11 mouse cellular contexts compared by ENCODE assay signal in the genomic region with DNA sequence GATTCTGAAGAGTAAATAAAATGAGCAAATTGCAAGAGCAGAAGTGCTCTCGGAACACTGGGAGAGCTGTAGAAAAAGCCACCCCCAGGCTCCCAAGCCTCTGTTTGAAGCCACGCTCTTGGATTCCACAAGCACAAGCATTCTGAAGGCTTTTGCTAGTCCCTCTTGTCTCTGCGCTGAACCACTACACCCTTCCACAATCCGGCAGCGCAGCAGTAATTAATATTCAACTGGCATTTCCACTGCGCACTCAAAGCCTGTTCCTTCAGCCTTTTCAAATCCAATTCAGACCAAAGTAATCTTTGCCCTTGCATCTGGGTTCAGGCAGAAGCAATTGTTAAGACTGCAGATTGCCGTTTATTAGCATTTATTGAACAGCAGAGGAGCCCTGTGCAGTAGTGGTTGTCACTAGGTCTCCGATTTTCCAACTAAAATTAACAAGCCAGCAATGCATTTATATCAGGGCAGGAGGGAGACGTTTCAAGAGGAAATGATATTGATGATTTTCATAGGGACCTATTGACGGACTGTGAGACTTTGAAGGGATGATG.
A peak's percentile ranks its signal among the peaks of the same experiment; 100 is the strongest.
DNase-seq lines count a peak whose midpoint lies in the region; ATAC-seq and TF ChIP-seq lines count a peak whose summit lies in the region.
"Had no signal": no experiment of that assay in that cellular context is flagged by ENCODE, and none has a peak within 500 bp of the region (broad histone marks: within the 10 kb centered on the region; RNA-seq: fewer than 3 reads in every experiment).

No protein-coding gene starts in this region.

- H3K9ac ChIP-seq in hindbrain, embryonic 14.5 days, result peak overlapping the region; percentile 29; the same call in 1 of the 2 replicates
- peak overlapping the region; percentile 42; the same call in 1 of the 2 replicates for H3K9ac ChIP-seq in midbrain, embryonic 13.5 days (replicated peaks)
- no peak overlapping the region for H3K9ac ChIP-seq in heart, embryonic 11.5 days (ENCODE audit: low read depth, low read length)
- H3K9ac ChIP-seq in intestine, postnatal 0 days (ENCODE audit: low read depth, low read length), result no peak overlapping the region
- H3K9ac ChIP-seq: heart, embryonic 13.5 days; kidney, embryonic 15.5 days had no signal

- H3K4me3 ChIP-seq in hindbrain, embryonic 14.5 days (replicated peaks; ENCODE audit: low read length), result no peak overlapping the region
- H3K4me3 ChIP-seq in midbrain, embryonic 13.5 days (replicated peaks), result no peak overlapping the region
- H3K4me3 ChIP-seq in heart, embryonic 11.5 days (ENCODE audit: low read depth, low read length), result no peak overlapping the region
- H3K4me3 ChIP-seq in thymus, adult 2 months (ENCODE audit: control insufficient read depth, insufficient read depth, low read length), result no peak overlapping the region
- no peak overlapping the region for H3K4me3 ChIP-seq in intestine, postnatal 0 days (ENCODE audit: low read depth, low read length)
- H3K4me3 ChIP-seq: embryonic facial prominence, embryonic 10.5 days; heart, embryonic 13.5 days; kidney, embryonic 15.5 days had no signal

- no peaks in the 10 kb centered on the region for H3K27me3 ChIP-seq in hindbrain, embryonic 14.5 days (ENCODE audit: control insufficient read depth, insufficient read depth, low read length)
- H3K27me3 ChIP-seq in midbrain, embryonic 13.5 days, result no peaks in the 10 kb centered on the region
- H3K27me3 ChIP-seq in heart, embryonic 11.5 days (ENCODE audit: control insufficient read depth, insufficient read depth, low read length), result no peaks in the 10 kb centered on the region
- H3K27me3 ChIP-seq in thymus, adult 2 months (ENCODE audit: control insufficient read depth, insufficient read depth, low read length), result no peaks in the 10 kb centered on the region
- H3K27me3 ChIP-seq in intestine, postnatal 0 days (replicated peaks; ENCODE audit: control insufficient read depth, insufficient read depth, low read length), result no peaks in the 10 kb centered on the region
- H3K27me3 ChIP-seq: heart, embryonic 13.5 days; kidney, embryonic 15.5 days had no signal

- TF ChIP-seq POLR2A in brain, embryonic 14.5 days (IDR thresholded peaks at IDR 0.05; ENCODE audit: borderline replicate concordance, extremely low read depth, insufficient read depth, insufficient read length, poor library complexity, severe bottlenecking), result no peak
- no peak for TF ChIP-seq POLR2A in thymus, adult 2 months (IDR thresholded peaks at IDR 0.05; ENCODE audit: control insufficient read depth, extremely low read depth, insufficient read depth, low read length, poor library complexity)

- peak; percentile 71 for DNase-seq in brain, adult 2 months (ENCODE audit: low read depth, low spot score)
- peak; percentile 92 for DNase-seq in brain, embryonic 14.5 days (ENCODE audit: low read depth)
- DNase-seq in hindbrain, embryonic 14.5 days (ENCODE audit: low spot score), result peak; percentile 46
- no peak for DNase-seq in thymus, adult 2 months
- DNase-seq: lung, adult 2 months had no signal

- H3K4me2 ChIP-seq in hindbrain, embryonic 14.5 days (replicated peaks), result peak overlapping the region; percentile 26
- H3K4me2 ChIP-seq in midbrain, embryonic 13.5 days (replicated peaks), result peak overlapping the region; percentile 30
- no peak overlapping the region for H3K4me2 ChIP-seq in heart, embryonic 11.5 days
- H3K4me2 ChIP-seq in intestine, postnatal 0 days (replicated peaks; ENCODE audit: low read depth), result no peak overlapping the region
- H3K4me2 ChIP-seq: heart, embryonic 13.5 days; kidney, embryonic 15.5 days had no signal

- peaks cover 13% of the 10 kb centered on the region for H3K4me1 ChIP-seq in hindbrain, embryonic 14.5 days (replicated peaks; ENCODE audit: control insufficient read depth, insufficient read depth, low read length)
- H3K4me1 ChIP-seq in midbrain, embryonic 13.5 days (replicated peaks), result peaks cover 19% of the 10 kb centered on the region
- H3K4me1 ChIP-seq in heart, embryonic 11.5 days (ENCODE audit: control insufficient read depth, insufficient read depth, low read length), result no peaks in the 10 kb centered on the region
- no peaks in the 10 kb centered on the region for H3K4me1 ChIP-seq in thymus, adult 2 months (replicated peaks; ENCODE audit: control insufficient read depth, insufficient read depth, low read length)
- H3K4me1 ChIP-seq in intestine, postnatal 0 days (replicated peaks; ENCODE audit: control insufficient read depth, insufficient read depth, low read length), result no peaks in the 10 kb centered on the region
- H3K4me1 ChIP-seq: heart, embryonic 13.5 days; kidney, embryonic 15.5 days had no signal

- H3K27ac ChIP-seq in hindbrain, embryonic 14.5 days, result peak overlapping the region; percentile 69
- H3K27ac ChIP-seq in midbrain, embryonic 13.5 days, result peak overlapping the region; percentile 82
- H3K27ac ChIP-seq in heart, embryonic 11.5 days (ENCODE audit: low read depth, low read length), result no peak overlapping the region
- H3K27ac ChIP-seq in thymus, adult 2 months (ENCODE audit: control insufficient read depth, insufficient read depth, low read length), result no peak overlapping the region
- no peak overlapping the region for H3K27ac ChIP-seq in intestine, postnatal 0 days (ENCODE audit: low read depth, low read length)
- H3K27ac ChIP-seq: embryonic facial prominence, embryonic 10.5 days; heart, embryonic 13.5 days; kidney, embryonic 15.5 days had no signal

- no peak for TF ChIP-seq CTCF in brain, embryonic 14.5 days (IDR thresholded peaks at IDR 0.05; ENCODE audit: borderline replicate concordance, extremely low read depth, insufficient read depth, insufficient read length)
- TF ChIP-seq CTCF in thymus, adult 2 months (IDR thresholded peaks at IDR 0.05; ENCODE audit: borderline replicate concordance, control insufficient read depth, extremely low read depth, insufficient read depth, low read length, poor library complexity), result no peak
- no peak for TF ChIP-seq CTCF in intestine, postnatal 0 days (IDR thresholded peaks at IDR 0.05; ENCODE audit: low read depth)

- H3K9me3 ChIP-seq in hindbrain, embryonic 14.5 days (ENCODE audit: control insufficient read depth, low read length), result no peaks in the 10 kb centered on the region
- H3K9me3 ChIP-seq in midbrain, embryonic 13.5 days, result no peaks in the 10 kb centered on the region
- H3K9me3 ChIP-seq in heart, embryonic 11.5 days (replicated peaks; ENCODE audit: control insufficient read depth, low read length), result no peaks in the 10 kb centered on the region
- H3K9me3 ChIP-seq in intestine, postnatal 0 days (ENCODE audit: control insufficient read depth), result no peaks in the 10 kb centered on the region
- H3K9me3 ChIP-seq: embryonic facial prominence, embryonic 10.5 days; heart, embryonic 13.5 days; kidney, embryonic 15.5 days had no signal

- no peaks in the 10 kb centered on the region for H3K36me3 ChIP-seq in hindbrain, embryonic 14.5 days (replicated peaks; ENCODE audit: control insufficient read depth, insufficient read depth)
- no peaks in the 10 kb centered on the region for H3K36me3 ChIP-seq in midbrain, embryonic 13.5 days
- no peaks in the 10 kb centered on the region for H3K36me3 ChIP-seq in heart, embryonic 11.5 days (ENCODE audit: control insufficient read depth, insufficient read depth, low read length)
- H3K36me3 ChIP-seq in thymus, adult 2 months (ENCODE audit: control insufficient read depth, insufficient read depth, low read length), result no peaks in the 10 kb centered on the region
- H3K36me3 ChIP-seq in intestine, postnatal 0 days (ENCODE audit: control insufficient read depth, insufficient read depth), result no peaks in the 10 kb centered on the region
- H3K36me3 ChIP-seq: embryonic facial prominence, embryonic 10.5 days; heart, embryonic 13.5 days; kidney, embryonic 15.5 days had no signal

- ATAC-seq in hindbrain, embryonic 14.5 days (ENCODE audit: low FRiP score), result peak; percentile 78
- ATAC-seq in midbrain, embryonic 13.5 days, result peak; percentile 91
- no peak for ATAC-seq in heart, embryonic 11.5 days (replicated peaks; ENCODE audit: insufficient number of reproducible peaks, low FRiP score, low TSS enrichment)
- ATAC-seq in intestine, postnatal 0 days, result no peak

- WGBS in hindbrain, embryonic 14.5 days, result 34% methylated on average over 10 of the region's 10 CpGs
- 14% methylated on average over 10 of the region's 10 CpGs for WGBS in midbrain, embryonic 13.5 days
- WGBS in heart, embryonic 11.5 days (ENCODE audit: insufficient replicate concordance), result 83% methylated on average over 10 of the region's 10 CpGs
- 93% methylated on average over 10 of the region's 10 CpGs for WGBS in thymus, adult 2 months
- 72% methylated on average over 10 of the region's 10 CpGs for WGBS in intestine, postnatal 0 days

Comparison
In these comparisons a context has a peak if more than half of its experiments do, and no peak if none do; other contexts are left out.
1. ATAC-seq: peak in hindbrain, embryonic 14.5 days (single experiment) and midbrain, embryonic 13.5 days (single experiment); none in heart, embryonic 11.5 days (single experiment) and intestine, postnatal 0 days (single experiment).
2. H3K27ac ChIP-seq: peak in hindbrain, embryonic 14.5 days (single experiment) and midbrain, embryonic 13.5 days (single experiment); none in heart, embryonic 11.5 days (single experiment), thymus, adult 2 months (single experiment) and intestine, postnatal 0 days (single experiment).
3. H3K4me2 ChIP-seq: peak in hindbrain, embryonic 14.5 days (single experiment) and midbrain, embryonic 13.5 days (single experiment); none in heart, embryonic 11.5 days (single experiment) and intestine, postnatal 0 days (single experiment).
4. H3K9ac ChIP-seq: peak in hindbrain, embryonic 14.5 days (single experiment) and midbrain, embryonic 13.5 days (single experiment); none in heart, embryonic 11.5 days (single experiment) and intestine, postnatal 0 days (single experiment).